Mouse (Mus musculus): ENCODE measurements at regions not wholly inside any gene's neighbourhood (a gene's known extent, or its start where the extent isn't known, plus 50 kb on each side); places are given as distances from the start of the nearest gene placed in this dataset.

- no peaks in the 10 kb centered on the region for H3K27me3 ChIP-seq (ENCODE audit: insufficient read depth, low read length)
- ATAC-seq (no peak), DNase-seq (ENCODE audit: low spot score) (no peak)
- H3K4me2 ChIP-seq (ENCODE audit: low read depth, low read length) = no peak overlapping the region
- H3K4me3 ChIP-seq (ENCODE audit: low read length) = no peak overlapping the region
- H3K27ac ChIP-seq = no peak overlapping the region
- WGBS = 84% methylated on average over 4 of the region's 4 CpGs
- H3K4me1 ChIP-seq (ENCODE audit: insufficient read depth, low read length) = no peaks in the 10 kb centered on the region
- no peaks in the 10 kb centered on the region for H3K9me3 ChIP-seq (ENCODE audit: low read length)
- no peaks in the 10 kb centered on the region for H3K36me3 ChIP-seq (ENCODE audit: insufficient read depth, low read length)
- TF ChIP-seq CTCF (IDR thresholded peaks at IDR 0.05; ENCODE audit: low read depth) = no peak
- no peak overlapping the region for H3K9ac ChIP-seq (replicated peaks; ENCODE audit: low read length)
Observed at GRCm38 (mm10) chr8:90579426-90579825, 231.3 kb upstream of the Tox3 start.

GRCm38 (mm10) chr8:90576976-90577375 is 228.8 kb upstream of the Tox3 start:
- DNase-seq (ENCODE audit: low spot score) = peak; percentile 45
- Histone ChIP-seq H3K4me3 (ENCODE audit: low read length) (no peak overlapping the region), H3K27ac (no peak overlapping the region), H3K9ac (replicated peaks; ENCODE audit: low read length) (no peak overlapping the region), H3K9me3 (ENCODE audit: low read length) (no peaks in the 10 kb centered on the region), H3K4me1 (ENCODE audit: insufficient read depth, low read length) (no peaks in the 10 kb centered on the region), H3K36me3 (ENCODE audit: insufficient read depth, low read length) (no peaks in the 10 kb centered on the region), H3K4me2 (ENCODE audit: low read depth, low read length) (no peak overlapping the region), H3K27me3 (ENCODE audit: insufficient read depth, low read length) (no peaks in the 10 kb centered on the region)
- WGBS = 45% methylated on average over 4 of the region's 4 CpGs
- no peak for TF ChIP-seq CTCF (IDR thresholded peaks at IDR 0.05; ENCODE audit: low read depth)
- ATAC-seq = peak; percentile 47

DNA sequence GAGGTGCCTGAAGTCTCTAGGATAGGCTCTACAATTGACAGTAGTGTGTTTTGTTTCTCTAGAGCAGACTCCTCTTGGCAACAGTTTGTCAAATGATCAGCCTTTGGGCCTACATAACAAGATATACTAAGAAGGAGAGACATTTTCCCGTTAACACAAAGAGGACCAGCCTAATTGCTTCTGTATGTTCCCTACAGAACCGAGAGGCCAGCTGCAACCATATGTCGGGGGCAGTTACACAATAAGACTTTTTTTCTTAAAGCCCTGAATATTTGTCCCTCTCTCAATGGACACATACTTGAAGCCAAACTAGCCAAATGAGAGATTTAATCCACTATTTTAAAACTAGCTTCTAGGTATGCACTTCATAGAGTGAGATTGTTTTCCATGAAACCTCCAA is 226.5 kb upstream of the Tox3 start:
- ATAC-seq = no peak
- Histone ChIP-seq H3K9me3 (ENCODE audit: low read length) (no peaks in the 10 kb centered on the region), H3K4me3 (ENCODE audit: low read length) (no peak overlapping the region), H3K27ac (no peak overlapping the region), H3K27me3 (ENCODE audit: insufficient read depth, low read length) (no peaks in the 10 kb centered on the region), H3K4me2 (ENCODE audit: low read depth, low read length) (no peak overlapping the region), H3K9ac (replicated peaks; ENCODE audit: low read length) (no peak overlapping the region), H3K4me1 (ENCODE audit: insufficient read depth, low read length) (no peaks in the 10 kb centered on the region), H3K36me3 (ENCODE audit: insufficient read depth, low read length) (no peaks in the 10 kb centered on the region)
- no peak for TF ChIP-seq CTCF (IDR thresholded peaks at IDR 0.05; ENCODE audit: low read depth)
- no peak for DNase-seq (ENCODE audit: low spot score)
- 67% methylated on average over 3 of the region's 3 CpGs for WGBS

DNA sequence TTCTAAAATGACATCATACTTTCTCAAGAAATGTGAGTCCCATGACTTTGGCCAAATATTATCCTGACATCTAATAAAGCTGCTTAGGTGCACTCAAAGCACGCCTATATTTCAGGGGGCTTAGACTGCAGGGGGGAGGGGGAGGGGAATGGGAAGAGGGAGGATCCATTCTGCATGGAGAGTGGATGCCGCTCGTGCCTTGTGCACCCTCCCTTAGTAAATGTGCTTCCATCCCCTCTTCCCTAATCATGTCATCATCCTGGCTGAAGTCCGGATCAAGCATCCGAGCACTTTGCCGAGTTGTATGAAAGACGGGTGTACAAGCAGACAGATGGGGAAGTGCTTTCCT is 207.9 kb upstream of the Tox3 start:
- WGBS = 54% methylated on average over 7 of the region's 7 CpGs
- ATAC-seq = peak; percentile 63; the same call in 1 of the 2 replicates

DNA sequence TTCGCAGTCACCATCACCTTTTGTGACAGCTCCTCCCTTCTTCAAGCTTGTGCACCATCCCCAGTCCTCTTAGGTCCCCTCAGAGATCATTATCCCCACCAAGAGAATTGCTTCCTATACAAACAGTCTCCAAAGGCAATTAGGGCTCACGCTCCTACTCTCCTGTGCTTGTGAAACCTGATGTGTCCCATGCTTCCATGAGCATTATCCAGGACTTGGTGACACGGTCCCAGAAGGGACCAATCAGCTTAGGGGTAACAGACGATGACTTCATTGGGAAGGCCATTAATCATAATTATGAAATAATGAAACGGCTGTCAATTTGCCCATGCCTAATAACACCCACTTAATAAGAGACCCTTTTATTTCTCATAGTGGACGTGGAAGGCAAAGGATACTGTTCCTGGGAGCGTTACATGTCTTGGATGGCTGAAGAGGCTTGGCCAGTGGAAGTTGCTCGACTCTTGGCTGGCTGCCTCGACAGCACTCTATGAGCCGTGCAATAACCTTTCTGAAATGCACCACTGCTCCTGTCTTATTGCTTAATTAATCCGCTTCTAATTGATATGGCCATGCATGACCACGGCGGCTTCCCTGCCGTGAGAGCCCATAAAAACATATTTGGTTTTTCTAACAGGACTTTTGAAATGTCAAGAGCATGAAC is 207.4 kb upstream of the Tox3 start:
- DNase-seq (ENCODE audit: low spot score) (peak; percentile 78), ATAC-seq (peak; percentile 88)
- H3K4me3 ChIP-seq (ENCODE audit: low read length) = no peak overlapping the region
- no peaks in the 10 kb centered on the region for H3K27me3 ChIP-seq (ENCODE audit: insufficient read depth, low read length)
- H3K4me1 ChIP-seq (ENCODE audit: insufficient read depth, low read length) = peaks cover 6% of the 10 kb centered on the region; the same call in 1 of the 2 replicates
- H3K27ac ChIP-seq = no peak overlapping the region
- TF ChIP-seq CTCF (IDR thresholded peaks at IDR 0.05; ENCODE audit: low read depth) = no peak
- WGBS = 39% methylated on average over 14 of the region's 14 CpGs
- no peak overlapping the region for H3K9ac ChIP-seq (replicated peaks; ENCODE audit: low read length)
- no peaks in the 10 kb centered on the region for H3K36me3 ChIP-seq (ENCODE audit: insufficient read depth, low read length)
- no peak overlapping the region for H3K4me2 ChIP-seq (ENCODE audit: low read depth, low read length)
- no peaks in the 10 kb centered on the region for H3K9me3 ChIP-seq (ENCODE audit: low read length)

More for the DNA sequence above, 207.9 kb upstream of the Tox3 start:
- no peaks in the 10 kb centered on the region for H3K36me3 ChIP-seq (ENCODE audit: insufficient read depth, low read length)
- no peak overlapping the region for H3K4me3 ChIP-seq (ENCODE audit: low read length)
- no peak overlapping the region for H3K27ac ChIP-seq
- H3K9ac ChIP-seq (replicated peaks; ENCODE audit: low read length) = no peak overlapping the region
- no peaks in the 10 kb centered on the region for H3K9me3 ChIP-seq (ENCODE audit: low read length)
- no peaks in the 10 kb centered on the region for H3K27me3 ChIP-seq (ENCODE audit: insufficient read depth, low read length)
- peaks cover 6% of the 10 kb centered on the region; the same call in 1 of the 2 replicates for H3K4me1 ChIP-seq (ENCODE audit: insufficient read depth, low read length)
- no peak for TF ChIP-seq CTCF (IDR thresholded peaks at IDR 0.05; ENCODE audit: low read depth)
- no peak overlapping the region for H3K4me2 ChIP-seq (ENCODE audit: low read depth, low read length)
- peak; percentile 22 for DNase-seq (ENCODE audit: low spot score)

GRCm38 (mm10) chr8:90547276-90547675 is 199.1 kb upstream of the Tox3 start:
- no peak for ATAC-seq
- whole genome bisulfite sequencing = 76% methylated on average over 3 of the region's 3 CpGs
- no peaks in the 10 kb centered on the region for H3K4me1 ChIP-seq (ENCODE audit: insufficient read depth, low read length)
- H3K4me2 ChIP-seq (ENCODE audit: low read depth, low read length) = no peak overlapping the region
- no peak for DNase-seq (ENCODE audit: low spot score)
- H3K9me3 ChIP-seq (ENCODE audit: low read length) = no peaks in the 10 kb centered on the region
- no peak overlapping the region for H3K4me3 ChIP-seq (ENCODE audit: low read length)
- no peaks in the 10 kb centered on the region for H3K36me3 ChIP-seq (ENCODE audit: insufficient read depth, low read length)
- no peak for TF ChIP-seq CTCF (IDR thresholded peaks at IDR 0.05; ENCODE audit: low read depth)
- no peak overlapping the region for H3K9ac ChIP-seq (replicated peaks; ENCODE audit: low read length)
- H3K27me3 ChIP-seq (ENCODE audit: insufficient read depth, low read length) = no peaks in the 10 kb centered on the region
- H3K27ac ChIP-seq = no peak overlapping the region

GRCm38 (mm10) chr8:90542619-90543018 is 194.5 kb upstream of the Tox3 start:
- 23% methylated on average over 8 of the region's 8 CpGs for WGBS
- H3K9me3 ChIP-seq (ENCODE audit: low read length) = no peaks in the 10 kb centered on the region
- no peaks in the 10 kb centered on the region for H3K4me1 ChIP-seq (ENCODE audit: insufficient read depth, low read length)
- H3K4me3 ChIP-seq (ENCODE audit: low read length) = no peak overlapping the region
- H3K4me2 ChIP-seq (ENCODE audit: low read depth, low read length) = no peak overlapping the region
- ATAC-seq (no peak), DNase-seq (ENCODE audit: low spot score) (no peak)
- no peak overlapping the region for H3K9ac ChIP-seq (replicated peaks; ENCODE audit: low read length)
- no peak overlapping the region for H3K27ac ChIP-seq
- H3K36me3 ChIP-seq (ENCODE audit: insufficient read depth, low read length) = no peaks in the 10 kb centered on the region
- TF ChIP-seq CTCF (IDR thresholded peaks at IDR 0.05; ENCODE audit: low read depth) = no peak
- no peaks in the 10 kb centered on the region for H3K27me3 ChIP-seq (ENCODE audit: insufficient read depth, low read length)

Data from hindbrain, postnatal 0 days (tissue).